Mouse (Mus musculus) mature B cell (primary cell): ENCODE measurements around the gene BC030870.
"Not testable (repeated sequence)": the region's sequence is repeated elsewhere in the genome, so short reads cannot be mapped to it uniquely, and the experiment has no call there.

Source experiments
- in situ Hi-C: fragments of 300-500 bp; cut with MboI; formaldehyde crosslinking; loops from 2 replicates; pipeline ENCODE4 v1.14.3; 2019

The BC030870 gene

DNA sequence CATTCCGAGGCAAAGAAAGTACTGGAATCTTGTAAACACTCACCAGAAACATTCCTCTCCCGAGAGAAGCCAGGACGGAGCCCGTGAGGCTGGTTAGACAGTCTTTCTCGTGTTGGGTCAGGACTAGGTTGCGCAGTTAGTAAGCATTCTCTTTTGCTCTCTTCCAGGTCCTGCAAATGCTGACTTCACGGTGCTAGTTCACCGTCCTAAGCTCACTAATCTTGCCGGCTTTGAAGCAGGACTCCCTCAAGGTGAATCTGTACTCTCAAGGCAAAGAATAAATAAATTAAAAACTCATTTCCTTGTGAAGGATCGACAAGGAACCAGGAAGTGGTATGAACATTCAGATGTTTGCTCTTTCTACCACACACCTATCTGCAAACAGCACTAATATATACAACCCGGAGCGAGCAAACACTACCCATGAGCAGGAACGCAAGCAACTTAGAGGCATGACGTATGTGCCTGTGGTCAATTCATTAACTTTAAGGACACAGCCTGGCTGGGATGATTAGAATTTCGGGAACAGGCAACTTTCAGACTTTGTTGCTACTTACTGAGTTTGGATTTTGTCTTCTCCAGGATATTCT lies at the start of gene BC030870:
BC030870 (minus strand) TSS at position 365 of the 590 bp plus-strand sequence.
- in situ Hi-C loops = no loop called here

DNA sequence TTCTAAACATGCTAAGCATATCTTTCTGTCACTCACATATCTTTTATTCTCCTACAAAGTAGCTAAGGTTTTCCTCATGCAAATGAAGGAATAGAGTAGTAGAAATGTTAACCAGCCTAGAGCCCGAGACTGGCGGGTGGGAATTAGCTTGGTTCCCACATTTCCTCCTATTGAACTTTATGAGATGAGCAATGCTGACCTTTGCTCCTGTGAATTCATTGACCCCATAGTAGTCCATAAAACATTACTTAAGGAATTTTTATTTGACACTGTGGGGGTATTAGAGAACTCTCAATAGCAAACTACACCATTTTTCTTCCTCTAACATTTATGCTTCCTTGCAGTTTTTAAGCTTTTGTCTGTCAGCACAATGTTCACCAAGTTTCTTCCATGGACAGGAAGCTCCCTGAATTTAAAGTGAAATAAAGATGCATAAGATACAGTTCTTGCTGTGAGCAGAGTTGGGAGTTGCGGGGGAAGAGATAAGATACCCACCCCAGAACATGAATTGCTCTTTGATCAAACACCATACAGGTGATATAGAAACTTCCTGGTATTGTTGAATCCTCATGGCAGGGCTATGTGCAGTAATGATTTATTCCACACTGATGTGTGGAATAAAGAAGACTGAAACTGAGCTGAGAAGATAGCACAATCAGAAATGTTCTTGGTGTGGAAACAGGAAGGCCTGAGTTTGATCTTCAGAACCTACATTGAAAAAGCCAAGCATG lies 45.5 kb upstream of the BC030870 start:
- in situ Hi-C loops = no loop called here

- in situ Hi-C loops = no loop called here
These were observed 39.8 kb upstream of the BC030870 start for GRCm38 (mm10) chr8:65169184-65169583.

- in situ Hi-C loops = not testable (repeated sequence)
These were observed 31.3 kb upstream of the BC030870 start for GRCm38 (mm10) chr8:65160676-65161075.

DNA sequence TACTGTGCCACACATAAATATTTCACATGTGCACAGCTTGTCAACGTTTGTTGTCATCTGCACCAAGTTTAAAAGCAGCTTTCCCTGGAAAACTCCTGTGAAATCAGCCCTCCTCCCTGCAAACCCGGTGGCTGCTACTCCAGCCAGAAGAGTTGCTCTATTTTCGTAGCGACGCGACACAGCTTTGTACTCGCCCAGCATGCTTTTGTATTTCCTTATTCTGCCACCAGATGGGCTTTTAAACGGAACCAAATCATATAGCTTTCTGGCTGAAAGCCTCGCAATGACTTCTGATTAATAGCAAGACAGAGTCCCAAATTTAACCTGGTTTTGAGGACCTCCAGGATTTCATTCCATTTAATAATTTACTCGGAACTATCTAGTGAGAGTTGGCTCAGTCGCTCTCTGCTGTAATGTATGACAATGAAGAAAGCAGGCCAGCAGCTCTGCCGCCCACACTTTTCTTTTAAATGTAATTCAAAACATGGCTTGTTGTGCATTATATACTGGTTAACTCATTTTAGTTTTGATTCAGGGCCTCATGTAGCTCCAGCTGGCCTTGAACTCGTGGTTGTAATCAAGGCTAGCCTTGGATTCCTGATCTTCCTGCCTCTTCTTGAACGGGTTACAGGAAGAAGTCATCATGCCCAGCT lies 29.9 kb upstream of the BC030870 start:
- in situ Hi-C loops = no loop called here

DNA sequence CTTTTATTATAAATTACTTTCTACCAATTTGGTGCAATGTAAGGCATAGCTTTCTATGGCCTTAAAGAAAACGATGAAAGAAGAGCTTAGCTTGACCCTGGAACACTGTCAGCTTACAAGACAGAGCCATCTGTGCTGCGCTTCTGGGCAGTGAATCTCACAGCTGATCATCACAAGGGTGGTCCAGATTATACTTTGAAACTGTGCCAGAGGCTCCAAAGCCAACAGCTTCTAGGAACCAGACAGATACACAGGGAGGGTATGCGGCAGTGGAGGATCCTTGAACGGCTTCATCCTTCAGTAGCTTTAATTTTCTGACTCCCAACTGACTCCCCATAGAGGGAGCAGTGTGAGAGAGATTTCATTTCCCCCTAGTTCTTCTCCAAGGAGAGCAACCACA lies 28.5 kb upstream of the BC030870 start:
- in situ Hi-C loops = no loop called here

- in situ Hi-C loops = no loop called here
These were observed 9.6 kb upstream of the BC030870 start for GRCm38 (mm10) chr8:65138830-65139466.

- in situ Hi-C loops = no loop called here
These were observed 2.9 kb downstream of the BC030870 start for GRCm38 (mm10) chr8:65126454-65126853.

DNA sequence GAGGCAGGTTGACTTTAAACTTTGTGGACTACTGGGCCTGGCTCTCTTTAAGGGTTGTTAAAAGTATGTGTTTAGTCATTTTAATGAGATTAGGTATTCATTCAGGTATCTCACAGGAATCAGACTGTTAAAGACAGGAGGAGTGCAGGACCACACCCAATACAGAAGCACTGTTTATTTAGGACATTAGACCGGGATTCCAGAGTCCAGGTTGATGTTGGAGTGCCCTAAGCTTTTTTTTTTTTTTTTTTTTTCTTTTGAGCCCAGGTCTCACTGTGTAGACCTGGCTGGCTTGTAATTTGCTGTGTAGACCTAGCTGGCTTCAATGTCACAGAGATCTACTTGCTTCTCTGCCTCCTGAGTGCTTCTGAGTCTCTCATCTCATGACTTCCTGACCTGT lies 3.3 kb downstream of the BC030870 start:
- in situ Hi-C loops = no loop called here

GRCm38 (mm10) chr8:65112092-65112491 lies 17.3 kb downstream of the BC030870 start:
- in situ Hi-C loops = no loop called here

DNA sequence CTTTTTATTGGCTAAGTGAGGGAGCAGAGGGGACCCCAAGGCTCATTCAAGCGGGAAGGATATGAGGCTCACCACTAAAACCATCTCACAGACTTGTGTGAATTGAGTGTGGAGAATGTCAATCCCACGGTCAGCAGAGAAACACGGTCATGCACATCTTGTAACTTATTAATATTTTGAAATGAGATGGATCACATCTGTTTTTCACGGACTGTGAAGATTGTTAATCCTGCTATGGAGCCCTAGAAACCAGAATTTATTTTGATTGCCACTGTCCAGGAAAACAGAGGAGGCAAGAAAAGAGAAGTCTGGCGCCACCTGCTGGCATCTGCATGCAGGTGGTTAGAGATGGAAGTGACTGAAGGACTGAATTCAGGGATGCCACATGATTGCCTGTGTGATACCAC lies 19.1 kb downstream of the BC030870 start:
- in situ Hi-C loops = no loop called here

DNA sequence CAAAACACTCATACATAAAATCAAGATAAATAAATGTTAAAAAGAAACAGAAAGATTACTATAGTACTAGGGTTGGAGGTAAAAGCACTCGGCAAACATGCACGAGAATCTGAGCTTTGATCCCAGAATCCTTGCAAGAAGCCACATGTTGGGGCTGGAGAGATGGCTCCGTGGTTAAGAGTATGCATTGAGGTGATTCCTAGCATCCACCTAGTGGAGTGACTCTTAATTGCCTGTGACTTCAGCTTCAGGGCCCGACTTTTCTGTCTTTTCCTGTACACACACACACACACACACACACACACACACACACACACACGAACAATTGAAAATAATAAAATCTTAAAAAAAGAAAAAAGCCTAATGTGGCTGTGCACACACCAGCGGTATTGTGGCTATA lies 20.4 kb downstream of the BC030870 start:
- in situ Hi-C loops = no loop called here

DNA sequence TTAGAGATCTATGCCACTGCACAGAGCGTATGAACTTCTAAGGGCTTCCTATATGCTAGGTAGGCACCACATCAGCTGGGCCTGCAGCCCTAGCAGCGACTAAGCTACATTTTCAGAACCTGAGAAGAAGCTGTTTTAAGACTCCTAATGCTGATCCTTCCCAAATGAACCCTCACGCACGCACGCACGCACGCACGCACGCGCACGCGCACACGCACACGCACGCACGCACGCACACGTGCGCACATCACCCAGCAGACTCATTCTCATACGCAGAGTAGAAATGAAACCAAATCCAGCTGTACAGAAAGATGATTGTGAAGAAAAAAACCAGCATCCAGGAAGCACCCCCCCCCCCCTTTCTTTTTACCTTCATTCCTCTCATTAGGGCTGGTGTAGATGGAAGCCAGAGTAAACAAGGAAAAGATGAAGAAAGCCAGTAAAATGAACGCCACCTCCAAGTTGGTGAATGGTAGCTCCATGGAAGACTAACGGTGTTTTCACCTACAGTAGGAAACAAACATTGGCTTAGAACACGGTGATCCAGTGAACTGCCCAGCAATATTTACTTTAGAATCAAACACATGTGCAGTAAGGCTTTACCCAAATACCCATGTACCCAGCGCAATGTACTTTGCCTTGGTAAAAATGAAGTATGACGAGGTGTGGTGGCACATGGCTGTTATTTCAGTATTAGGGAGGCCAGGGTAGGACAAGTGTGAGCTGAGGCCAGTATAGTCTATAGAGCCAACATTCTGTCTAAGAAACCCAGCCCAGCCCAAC lies 21.2 kb downstream of the BC030870 start:
- in situ Hi-C loops = no loop called here

- in situ Hi-C loops = no loop called here
These were observed 25.3 kb downstream of the BC030870 start for GRCm38 (mm10) chr8:65104041-65104440.

- in situ Hi-C loops = no loop called here
These were observed 25.7 kb downstream of the BC030870 start for GRCm38 (mm10) chr8:65103632-65104031.

DNA sequence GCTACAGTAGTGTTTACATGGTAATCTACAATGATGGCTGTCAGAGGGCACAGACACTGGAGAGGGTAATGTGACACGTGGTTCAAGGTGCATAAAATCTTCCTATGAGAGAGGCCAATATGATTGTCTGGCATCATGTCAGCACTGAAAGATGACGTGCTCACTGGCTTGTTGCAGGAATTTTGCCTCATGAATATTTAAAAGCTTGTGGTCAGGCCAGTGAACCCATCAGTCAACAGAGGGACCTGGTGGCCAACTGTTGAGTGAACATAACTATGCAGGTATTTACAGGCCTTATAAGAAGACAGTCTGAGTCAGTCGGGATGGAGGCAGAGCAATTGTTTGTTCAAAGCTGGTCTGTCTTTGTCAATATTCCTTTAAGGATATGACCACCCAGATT lies 29.6 kb downstream of the BC030870 start:
- in situ Hi-C loops = no loop called here

DNA sequence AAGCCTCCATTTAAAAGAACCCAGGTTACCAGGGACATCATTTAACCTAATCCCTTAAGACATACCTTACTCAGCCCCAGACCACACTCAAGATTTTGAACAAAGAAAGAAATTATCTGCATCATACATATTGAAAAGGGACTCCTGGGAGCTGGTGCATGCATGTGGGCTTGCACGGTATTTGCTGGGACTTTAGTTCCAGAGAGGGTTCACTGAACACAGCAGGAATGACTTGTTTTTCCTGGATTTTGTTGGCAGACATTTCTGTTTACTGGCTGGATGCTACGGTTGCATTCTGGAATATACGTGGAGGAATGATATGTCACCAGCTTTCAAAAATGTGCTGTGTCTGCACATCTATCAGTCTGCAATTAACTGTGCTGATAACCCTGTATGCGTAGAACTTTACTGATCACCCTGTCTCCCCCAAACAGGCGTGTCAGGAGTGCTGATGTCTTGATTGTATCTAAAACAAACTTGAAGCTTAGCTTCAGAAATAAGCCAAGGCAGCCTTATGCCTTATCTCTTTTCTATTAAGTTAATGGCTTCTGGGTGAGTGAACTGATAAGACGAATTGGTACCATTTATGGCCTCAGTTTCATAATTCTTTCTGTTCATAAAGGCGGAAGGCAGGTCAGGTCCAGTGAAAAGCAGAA lies 31.5 kb downstream of the BC030870 start:
- in situ Hi-C loops = no loop called here

GRCm38 (mm10) chr8:65089781-65090180 lies 39.6 kb downstream of the BC030870 start:
- in situ Hi-C loops = no loop called here

GRCm38 (mm10) chr8:65088120-65088519 lies 41.2 kb downstream of the BC030870 start:
- in situ Hi-C loops = no loop called here

DNA sequence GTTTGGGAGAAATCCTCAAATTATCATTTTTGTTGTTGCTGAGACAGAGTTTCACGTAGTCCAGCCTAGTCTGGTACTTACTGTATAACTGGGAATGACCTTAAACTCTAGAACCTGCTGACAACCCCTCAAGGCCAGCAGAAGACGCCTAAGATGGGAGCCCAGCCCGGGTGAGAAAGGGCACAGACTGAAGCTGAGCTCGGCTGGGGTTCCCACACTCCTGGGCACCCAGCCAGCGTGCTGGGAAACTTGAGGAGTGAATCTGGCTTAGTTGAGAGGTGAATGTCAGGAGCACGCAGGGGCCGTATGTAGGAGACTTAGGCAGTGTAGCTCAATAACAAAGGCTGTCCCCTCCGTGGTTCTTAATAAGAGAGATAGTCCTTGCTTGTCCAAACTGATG lies 41.7 kb downstream of the BC030870 start:
- in situ Hi-C loops = no loop called here

DNA sequence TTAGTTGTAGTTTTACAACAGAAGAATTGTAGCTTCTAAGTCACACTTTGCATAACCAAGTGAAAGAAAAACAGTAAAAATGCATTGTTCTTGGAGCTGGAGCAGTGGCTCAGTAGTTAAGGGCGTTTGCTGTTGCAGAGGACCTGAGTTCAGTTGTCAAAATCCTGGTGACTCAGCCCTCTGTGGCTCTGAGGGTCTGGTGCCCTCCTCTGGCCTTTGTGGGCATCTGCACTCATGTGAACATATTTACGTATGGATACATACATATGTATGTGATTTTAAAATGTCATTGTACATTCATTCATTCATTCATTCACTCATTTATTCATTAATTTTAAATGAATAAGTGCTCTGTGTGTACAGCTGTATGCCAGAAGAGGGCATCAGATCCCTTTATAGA lies 43.7 kb downstream of the BC030870 start:
- in situ Hi-C loops = no loop called here
